Mouse (Mus musculus) liver, embryonic 14.5 days (tissue): ENCODE measurements at regions not wholly inside any gene's neighbourhood (a gene's known extent, or its start where the extent isn't known, plus 50 kb on each side); places are given as distances from the start of the nearest gene placed in this dataset.

Experiments used
- ATAC-seq: fragments of 200-750 bp; cut with Nextera tagmentation; 2 replicates; pipeline ENCODE4 v1.8.0; 2017; ENCODE audit warnings: moderate number of reproducible peaks, mild to moderate bottlenecking, moderate library complexity; ENCODE audit not compliant: insufficient read depth
- DNase-seq, 3 experiments: peaks; one replicate each; pipeline ENCODE4 v3.0.0-alpha.2; 2012 to 2013; ENCODE audit warnings: low read depth in 3 of 3, low spot score in 3 of 3
- H3K27ac ChIP-seq: fragments of 300-500 bp; sonication (generic); 2 replicates; pipeline ENCODE4 v1.5.1; 2014; ENCODE audit warnings: moderate library complexity, mild to moderate bottlenecking, control low read depth, inconsistent platforms
- H3K27me3 ChIP-seq: fragments of 300-500 bp; sonication (generic); 2 replicates; pipeline ENCODE4 v1.6.1; 2014; ENCODE audit warnings: mild to moderate bottlenecking, low read length, moderate library complexity; ENCODE audit not compliant: control insufficient read depth, insufficient read depth
- H3K36me3 ChIP-seq: fragments of 300-500 bp; sonication (generic); replicated peaks from 2 replicates; pipeline ENCODE4 v1.6.1; 2014; ENCODE audit warnings: low read depth; ENCODE audit not compliant: control insufficient read depth, insufficient read depth
- H3K4me1 ChIP-seq, 2 experiments: fragments of 200-500 bp in 1 of 2; fragments of 300-500 bp in 1 of 2; sonication (generic) in 1 of 2; replicated peaks; 2 replicates each; pipeline ENCODE4 v1.6.1; 2012 to 2014; ENCODE audit warnings: antibody characterized with exemption in 1 of 2, inconsistent platforms in 1 of 2, low read length in 1 of 2; ENCODE audit not compliant: control insufficient read depth in 2 of 2, insufficient read depth in 2 of 2
- H3K4me2 ChIP-seq: fragments of 300-500 bp; sonication (generic); 2 replicates; pipeline ENCODE4 v1.6.1; 2014; ENCODE audit warnings: low read depth, mild to moderate bottlenecking, control low read depth, moderate library complexity
- H3K4me3 ChIP-seq, 2 experiments: fragments of 200-500 bp in 1 of 2; fragments of 300-500 bp in 1 of 2; sonication (generic) in 1 of 2; 2 replicates each; pipeline ENCODE4 v1.5.1; 2012 to 2014; ENCODE audit warnings: low read depth in 2 of 2, low read length in 2 of 2, mild to moderate bottlenecking in 2 of 2, control low read depth in 1 of 2, inconsistent platforms in 1 of 2, moderate library complexity in 1 of 2; ENCODE audit not compliant: insufficient read depth in 1 of 2
- H3K9ac ChIP-seq: fragments of 300-500 bp; sonication (generic); replicated peaks from 2 replicates; pipeline ENCODE4 v1.6.1; 2014; ENCODE audit warnings: mild to moderate bottlenecking, control low read depth, moderate library complexity
- H3K9me3 ChIP-seq: fragments of 300-500 bp; sonication (generic); 2 replicates; pipeline ENCODE4 v1.6.1; 2016; ENCODE audit warnings: low read length, mixed read lengths; ENCODE audit not compliant: control insufficient read depth
- CTCF ChIP-seq: IDR thresholded peaks from 2 replicates; pipeline ENCODE4 v1.5.1; 2016; ENCODE audit warnings: antibody characterized with exemption, low read depth, control low read depth
- EP300 ChIP-seq: IDR thresholded peaks from 2 replicates; pipeline ENCODE4 v1.6.1; 2016; ENCODE audit warnings: antibody characterized with exemption, low read depth
- WGBS: fragments of 180-500 bp; shearing (Covaris S2); extraction: QIAGEN DNeasy Blood & Tissue Kit; methylation state at CpG from one replicate; pipeline ENCODE4 v1.1.7; 2014; ENCODE audit not compliant: insufficient replicate concordance; 5-methylcytosine and 5-hydroxymethylcytosine counted together

GRCm38 (mm10) chr17:75907085-75907484, 355.3 kb upstream of the Fam98a start:
- ATAC-seq: no peak
- WGBS: 47% methylated on average over 3 of the region's 3 CpGs
- no peaks in the 10 kb centered on the region for H3K27me3 ChIP-seq
- no peaks in the 10 kb centered on the region for H3K36me3 ChIP-seq
- H3K27ac ChIP-seq: no peak overlapping the region
- no peak overlapping the region for H3K9ac ChIP-seq
- H3K4me1 ChIP-seq: no peaks in the 10 kb centered on the region
- H3K9me3 ChIP-seq: no peaks in the 10 kb centered on the region
- TF ChIP-seq EP300 (no peak), CTCF (no peak)
- H3K4me3 ChIP-seq: no peak overlapping the region
- no peak for DNase-seq
- no peak overlapping the region for H3K4me2 ChIP-seq

GRCm38 (mm10) chr17:75906643-75907042, 354.9 kb upstream of the Fam98a start:
- WGBS: 47% methylated on average over 3 of the region's 3 CpGs

GRCm38 (mm10) chr17:75895436-75895835, 343.7 kb upstream of the Fam98a start:
- ATAC-seq: no peak
- H3K4me3 ChIP-seq: no peak overlapping the region
- no peak overlapping the region for H3K27ac ChIP-seq
- H3K36me3 ChIP-seq: no peaks in the 10 kb centered on the region
- H3K9ac ChIP-seq: no peak overlapping the region
- H3K27me3 ChIP-seq: no peaks in the 10 kb centered on the region
- no peaks in the 10 kb centered on the region for H3K4me1 ChIP-seq
- no peak for TF ChIP-seq EP300
- no peak for TF ChIP-seq CTCF
- DNase-seq: no peak
- WGBS: 66% methylated on average over 6 of the region's 6 CpGs
- no peak overlapping the region for H3K4me2 ChIP-seq
- H3K9me3 ChIP-seq: no peaks in the 10 kb centered on the region

More at GRCm38 (mm10) chr17:75906643-75907042, 354.9 kb upstream of the Fam98a start:
- Histone ChIP-seq H3K27ac (no peak overlapping the region), H3K36me3 (no peaks in the 10 kb centered on the region), H3K4me2 (no peak overlapping the region), H3K27me3 (no peaks in the 10 kb centered on the region), H3K9ac (no peak overlapping the region), H3K4me1 (no peaks in the 10 kb centered on the region), H3K4me3 (no peak overlapping the region), H3K9me3 (no peaks in the 10 kb centered on the region)
- DNase-seq (no peak), ATAC-seq (no peak)
- TF ChIP-seq EP300 (no peak), CTCF (no peak)

GRCm38 (mm10) chr17:75894934-75895333, 343.2 kb upstream of the Fam98a start:
- no peaks in the 10 kb centered on the region for H3K9me3 ChIP-seq
- H3K27ac ChIP-seq: no peak overlapping the region
- DNase-seq (no peak), ATAC-seq (no peak)
- H3K4me1 ChIP-seq: no peaks in the 10 kb centered on the region
- TF ChIP-seq EP300: no peak
- no peak for TF ChIP-seq CTCF
- no peak overlapping the region for H3K9ac ChIP-seq
- no peak overlapping the region for H3K4me2 ChIP-seq
- H3K36me3 ChIP-seq: no peaks in the 10 kb centered on the region
- no peak overlapping the region for H3K4me3 ChIP-seq
- WGBS: 52% methylated on average over 4 of the region's 4 CpGs
- no peaks in the 10 kb centered on the region for H3K27me3 ChIP-seq

- H3K4me2 ChIP-seq: no peak overlapping the region
- H3K9me3 ChIP-seq: no peaks in the 10 kb centered on the region
- ATAC-seq (no peak), DNase-seq (no peak)
- no peaks in the 10 kb centered on the region for H3K4me1 ChIP-seq
- 26% methylated on average over 1 of the region's 1 CpGs for whole genome bisulfite sequencing
- H3K9ac ChIP-seq: no peak overlapping the region
- TF ChIP-seq EP300 (no peak), CTCF (no peak)
- no peak overlapping the region for H3K4me3 ChIP-seq
- no peaks in the 10 kb centered on the region for H3K36me3 ChIP-seq
- H3K27ac ChIP-seq: no peak overlapping the region
- H3K27me3 ChIP-seq: no peaks in the 10 kb centered on the region
These were observed 341.8 kb upstream of the Fam98a start for GRCm38 (mm10) chr17:75893559-75893958.
